Mouse (Mus musculus) cerebellum, postnatal 4 days (tissue): Measurements from ENCODE around the gene Dll1.

Experiments
- DNase-seq, 2 experiments: peaks; one replicate each; pipeline ENCODE4 v3.0.0; 2022; ENCODE audit warnings: low spot score in 2 of 2, mixed read lengths in 1 of 2

Gene Dll1

GRCm38 (mm10) chr17:15378413-15379109 is 1.9 kb upstream of the Dll1 start:
- no peak for DNase-seq

DNA sequence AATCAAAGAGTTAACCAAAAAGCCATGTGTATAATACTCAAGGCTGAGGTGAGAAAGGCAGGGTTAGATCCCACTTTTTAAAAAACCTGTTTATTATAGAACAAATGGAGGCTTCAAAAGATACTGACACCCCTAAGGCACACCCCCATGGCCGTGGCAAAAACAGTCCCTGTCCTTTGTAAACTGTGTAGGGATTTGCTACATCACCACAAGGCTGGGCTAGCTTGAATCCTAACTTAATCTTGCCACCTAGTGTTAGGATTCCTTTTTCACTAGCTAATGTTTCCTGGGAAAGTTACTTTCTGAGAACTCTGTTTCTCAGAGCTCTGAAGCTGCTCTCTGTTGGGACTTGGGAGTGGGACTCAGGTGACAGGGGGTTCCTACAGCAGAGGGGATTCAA is 1.2 kb upstream of the Dll1 start:
- DNase-seq: no peak

DNA sequence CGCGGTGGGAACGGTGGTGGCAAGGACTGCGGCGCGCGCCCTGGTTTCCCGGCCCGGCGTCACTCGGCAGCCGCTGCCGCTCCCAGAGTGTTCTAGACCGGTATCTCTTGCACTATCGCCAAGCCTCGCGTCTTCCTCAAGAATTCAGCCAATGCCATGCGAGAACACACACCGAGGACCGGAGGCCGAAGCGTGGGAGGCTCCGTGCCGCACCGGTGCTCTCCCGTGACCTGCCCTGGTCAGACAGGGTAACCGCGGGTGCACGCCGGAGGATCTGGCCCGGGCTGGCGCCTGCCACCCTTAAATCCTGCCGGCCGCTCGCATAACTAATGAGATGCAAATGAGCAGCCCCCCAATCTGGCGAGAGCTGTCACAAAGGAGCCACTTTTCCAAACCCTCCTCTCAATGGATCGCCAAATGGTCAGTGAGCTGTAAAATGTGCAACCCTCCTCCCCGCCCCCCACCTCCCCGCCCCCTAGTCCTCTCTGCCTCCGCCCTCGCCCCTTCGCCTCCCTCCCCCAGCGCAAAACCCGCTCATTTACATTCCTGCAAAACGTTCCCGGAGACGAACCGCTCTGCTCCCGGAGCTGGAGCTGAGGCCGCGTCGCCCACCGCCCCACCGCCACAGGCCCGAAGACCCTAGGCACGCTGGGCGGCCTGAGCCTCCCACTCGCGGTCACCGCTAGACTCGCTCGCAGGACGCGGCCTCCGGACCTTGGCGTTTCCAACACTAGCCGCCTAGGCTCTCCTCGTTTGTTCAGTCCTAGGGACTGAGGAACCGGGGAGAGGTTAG is 775 bp downstream of the Dll1 start:
- peak; percentile 46 to 55 for DNase-seq

- no peak for DNase-seq
Observed at GRCm38 (mm10) chr17:15375224-15375623, 1.4 kb downstream of the Dll1 start.

DNA sequence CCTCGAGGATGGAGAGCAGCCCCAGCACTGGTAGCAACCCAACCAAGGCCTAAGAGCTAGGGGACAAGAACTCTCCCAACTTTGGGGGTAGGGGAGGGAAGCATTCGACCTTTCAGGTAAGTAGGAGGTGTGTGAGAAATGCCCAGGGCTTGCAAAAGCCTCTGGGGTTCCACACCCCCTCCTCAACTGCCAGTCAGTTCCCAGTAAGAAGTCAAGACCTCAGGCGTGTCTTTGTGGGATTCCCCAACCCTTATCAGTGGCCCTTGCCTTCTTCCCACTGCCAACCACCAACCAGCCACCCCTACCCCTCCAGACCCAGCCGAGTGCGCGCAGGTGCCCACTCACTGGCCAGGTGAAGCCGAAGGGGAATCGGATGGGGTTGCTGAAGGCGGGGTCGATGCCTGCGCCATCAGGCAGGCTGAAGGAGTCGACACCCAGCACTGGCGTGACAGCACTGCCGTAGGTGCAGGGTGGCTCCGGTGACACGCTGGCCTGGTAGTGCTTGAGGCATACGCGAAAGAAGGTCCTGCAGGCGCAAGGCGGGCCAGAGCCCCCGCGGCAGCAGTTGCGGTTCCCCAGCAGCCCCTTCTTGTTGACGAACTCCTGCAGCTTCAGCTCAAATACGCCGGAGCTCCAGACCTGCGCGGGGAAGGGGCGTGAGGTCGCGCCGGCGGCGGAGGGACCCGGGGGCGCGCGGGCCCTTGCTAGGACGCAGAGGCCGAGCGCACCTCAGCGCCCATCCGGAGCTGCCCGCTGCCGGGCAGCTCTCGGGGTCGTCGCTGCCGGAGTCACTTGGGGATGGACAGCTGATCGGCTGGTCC is 2.1 kb downstream of the Dll1 start:
- DNase-seq: no peak

DNA sequence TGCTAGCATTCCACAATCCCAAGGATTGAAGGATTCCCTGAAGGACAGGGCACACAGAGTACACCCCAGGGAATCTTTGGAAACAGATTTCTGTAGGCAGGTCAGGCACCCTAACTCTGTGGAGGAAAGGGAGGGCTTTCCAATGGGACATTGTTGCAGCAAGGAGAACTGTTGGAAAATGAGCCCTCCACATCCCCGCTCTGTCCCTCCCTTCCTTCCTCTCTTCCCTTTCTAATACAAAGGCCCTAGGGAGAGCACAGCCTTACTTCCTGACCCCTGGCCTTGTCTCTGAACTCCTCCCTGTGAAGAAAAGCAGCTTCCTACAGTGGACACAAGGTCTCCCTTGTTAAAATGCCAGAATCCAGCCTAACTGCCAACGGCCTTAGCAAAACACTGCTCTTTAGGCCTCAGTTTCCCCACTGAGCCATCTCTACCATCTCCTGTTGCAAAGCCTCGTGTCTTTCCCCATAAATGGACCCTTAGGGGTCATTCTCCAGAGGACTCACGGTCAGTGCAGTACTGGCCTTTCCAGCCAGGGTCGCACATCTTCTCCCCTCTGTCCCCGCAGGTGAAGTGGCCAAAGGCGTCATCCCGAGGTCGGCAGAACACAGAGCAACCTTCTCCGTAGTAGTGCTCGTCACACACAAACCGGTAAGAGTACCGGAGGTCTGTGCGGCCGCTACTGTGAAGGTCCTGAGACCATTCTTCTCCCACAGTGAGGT is 3.6 kb downstream of the Dll1 start:
- no peak for DNase-seq

GRCm38 (mm10) chr17:15371967-15372835 is 4.5 kb downstream of the Dll1 start:
- DNase-seq: no peak

GRCm38 (mm10) chr17:15370401-15370800 is 6.3 kb downstream of the Dll1 start:
- no peak for DNase-seq

- DNase-seq: no peak
Observed at GRCm38 (mm10) chr17:15365650-15366049, 11.0 kb downstream of the Dll1 start.

- DNase-seq: no peak
Observed at GRCm38 (mm10) chr17:15363656-15364055, 13.0 kb downstream of the Dll1 start.

DNA sequence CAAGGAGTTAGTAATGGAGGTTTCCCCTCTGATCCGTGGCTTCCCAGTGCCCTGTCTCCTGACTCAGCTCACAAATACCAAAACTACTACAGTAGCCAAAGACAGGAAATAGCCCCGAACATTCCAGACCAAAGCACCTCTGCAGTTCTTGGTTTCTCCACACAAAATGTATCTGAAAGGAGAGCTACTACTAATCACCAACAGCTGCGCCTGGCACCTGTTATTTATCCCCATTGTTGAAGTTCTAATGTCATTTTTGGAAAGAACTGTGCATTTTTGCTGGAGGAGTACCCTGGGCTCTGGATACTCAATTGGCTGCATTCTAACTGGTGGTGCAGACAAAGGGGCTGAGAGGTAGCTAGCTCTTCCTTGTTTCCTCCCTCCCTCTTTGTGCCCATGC is 19.6 kb downstream of the Dll1 start:
- DNase-seq: no peak

- DNase-seq: no peak
Observed at GRCm38 (mm10) chr17:15356526-15356925, 20.1 kb downstream of the Dll1 start.

- no peak for DNase-seq
Observed at GRCm38 (mm10) chr17:15355072-15355471, 21.6 kb downstream of the Dll1 start.

GRCm38 (mm10) chr17:15354006-15354405 is 22.7 kb downstream of the Dll1 start:
- DNase-seq: no peak

DNA sequence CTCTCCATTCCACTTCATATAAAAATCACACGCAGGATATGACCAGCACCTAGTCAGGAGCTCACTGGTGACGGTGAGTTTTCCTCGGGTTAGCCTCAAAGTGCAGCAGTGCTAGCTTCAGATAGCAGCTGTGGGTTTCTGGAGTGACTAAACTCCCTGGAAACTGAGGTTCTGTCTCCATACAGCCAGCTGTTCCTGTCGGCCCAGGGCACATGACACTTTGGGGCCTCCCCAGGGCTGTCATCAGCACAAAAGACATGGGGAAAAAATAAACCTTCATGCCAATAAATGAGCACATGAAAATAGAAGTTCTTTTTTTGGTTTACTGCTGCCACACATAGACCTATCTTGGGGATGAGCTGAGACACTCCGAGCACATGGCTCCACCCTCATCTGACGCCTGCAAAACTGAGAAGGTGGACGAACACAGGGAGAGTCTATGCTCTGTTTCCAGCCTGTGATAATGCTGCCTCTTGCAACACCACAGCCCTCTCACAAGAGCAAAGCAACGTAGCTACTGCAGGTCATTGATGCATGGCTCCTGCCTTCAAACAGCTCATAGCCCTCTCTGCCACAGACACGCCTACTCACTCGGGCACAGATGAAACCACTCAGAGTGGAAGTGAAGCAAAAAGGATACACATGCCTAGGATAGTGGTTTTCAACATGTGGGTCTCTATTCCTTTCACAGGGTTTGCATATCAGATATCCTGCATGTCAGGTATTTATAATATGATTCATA is 23.6 kb downstream of the Dll1 start:
- no peak for DNase-seq

- DNase-seq: no peak
Observed at GRCm38 (mm10) chr17:15350152-15350551, 26.5 kb downstream of the Dll1 start.

GRCm38 (mm10) chr17:15343071-15343822 is 33.4 kb downstream of the Dll1 start:
- DNase-seq: peak in 1 of 2 experiments; percentile 47

GRCm38 (mm10) chr17:15337906-15338305 is 38.8 kb downstream of the Dll1 start:
- no peak for DNase-seq

GRCm38 (mm10) chr17:15329740-15330318 is 46.8 kb downstream of the Dll1 start:
- no peak for DNase-seq
